Mouse (Mus musculus) MEL (cell line): Measurements from ENCODE around the gene Lhx5. TPM values are rescaled to one million over a fixed set of nuclear protein-coding genes. Genes with fewer than 3 reads are reported as not detected.

Experiments used
- DNase-seq: peaks from one replicate; pipeline ENCODE4 v3.0.0; 2011; ENCODE audit warnings: low read depth, low spot score
- H3K27ac ChIP-seq: 2 replicates; pipeline ENCODE4 v1.5.1; 2012; ENCODE audit warnings: low read depth, mild to moderate bottlenecking, control low read depth, low read length, moderate library complexity; ENCODE audit not compliant: control insufficient read depth
- H3K27me3 ChIP-seq, 2 experiments: fragments of 150-350 bp in 1 of 2; sonication (generic) in 1 of 2; 2 replicates each; pipeline ENCODE4 v1.6.1; 2012; ENCODE audit warnings: low read length in 2 of 2, mild to moderate bottlenecking in 2 of 2, improper control_type of control experiment in 1 of 2, moderate library complexity in 1 of 2; ENCODE audit not compliant: insufficient read depth in 2 of 2, control insufficient read depth in 1 of 2
- H3K36me3 ChIP-seq, 2 experiments: 2 replicates each; pipeline ENCODE4 v1.6.1; 2012 to 2014; ENCODE audit warnings: low read length in 2 of 2, improper control_type of control experiment in 1 of 2, inconsistent platforms in 1 of 2, mild to moderate bottlenecking in 1 of 2; ENCODE audit not compliant: insufficient read depth in 2 of 2, control insufficient read depth in 1 of 2
- H3K4me1 ChIP-seq, 2 experiments: fragments of 150-350 bp in 1 of 2; sonication (generic) in 1 of 2; 2 replicates each; pipeline ENCODE4 v1.6.1; 2012; ENCODE audit warnings: low read length in 2 of 2, improper control_type of control experiment in 1 of 2, mild to moderate bottlenecking in 1 of 2; ENCODE audit not compliant: insufficient read depth in 2 of 2, control insufficient read depth in 1 of 2
- H3K4me3 ChIP-seq, 2 experiments: fragments of 150-350 bp in 1 of 2; sonication (generic) in 1 of 2; 2 replicates each; pipeline ENCODE4 v1.5.1; 2012; ENCODE audit warnings: low read depth in 2 of 2, low read length in 2 of 2, mild to moderate bottlenecking in 2 of 2, moderate library complexity in 2 of 2, control low read depth in 1 of 2, improper control_type of control experiment in 1 of 2; ENCODE audit not compliant: control insufficient read depth in 1 of 2, insufficient read depth in 1 of 2
- H3K79me2 ChIP-seq: 2 replicates; pipeline ENCODE4 v1.6.1; 2012; ENCODE audit warnings: mild to moderate bottlenecking, low read length, moderate library complexity; ENCODE audit not compliant: control insufficient read depth, poor library complexity, insufficient read depth
- H3K9ac ChIP-seq: 2 replicates; pipeline ENCODE4 v1.6.1; 2012; ENCODE audit warnings: low read depth, mild to moderate bottlenecking, control low read depth, low read length, moderate library complexity; ENCODE audit not compliant: control insufficient read depth, poor library complexity, severe bottlenecking
- H3K9me3 ChIP-seq: fragments of 150-350 bp; sonication (generic); replicated peaks from 2 replicates; pipeline ENCODE4 v1.6.1; 2012; ENCODE audit warnings: mild to moderate bottlenecking, low read length, improper control_type of control experiment, moderate library complexity; ENCODE audit not compliant: insufficient read depth
- BHLHE40 ChIP-seq: IDR thresholded peaks from 2 replicates; pipeline ENCODE4 v1.6.1; 2012; ENCODE audit warnings: low read depth, mild to moderate bottlenecking, inconsistent platforms, low read length, improper control_type of control experiment, borderline replicate concordance
- CHD2 ChIP-seq: IDR thresholded peaks from 2 replicates; pipeline ENCODE4 v1.6.1; 2011; ENCODE audit warnings: low read length, improper control_type of control experiment
- EP300 ChIP-seq, 2 experiments: IDR thresholded peaks; 2 replicates each; pipeline ENCODE4 v1.6.1; 2011; ENCODE audit warnings: improper control_type of control experiment in 2 of 2, low read length in 2 of 2, low read depth in 1 of 2, mild to moderate bottlenecking in 1 of 2
- ETS1 ChIP-seq: IDR thresholded peaks from 2 replicates; pipeline ENCODE4 v1.6.1; 2012; ENCODE audit warnings: low read depth, mild to moderate bottlenecking, inconsistent platforms, low read length, improper control_type of control experiment, moderate library complexity
- GATA1 ChIP-seq: IDR thresholded peaks from 2 replicates; pipeline ENCODE4 v1.6.1; 2011; ENCODE audit warnings: low read depth, low read length, improper control_type of control experiment
- JUND ChIP-seq: IDR thresholded peaks from 2 replicates; pipeline ENCODE4 v1.6.1; 2011; ENCODE audit warnings: low read depth, mild to moderate bottlenecking, improper control_type of control experiment, low read length
- KAT2A ChIP-seq: conservative IDR thresholded peaks from 2 replicates; pipeline ENCODE4 v1.6.1; 2012; ENCODE audit warnings: low read depth, low read length, improper control_type of control experiment, inconsistent platforms
- MXI1 ChIP-seq: IDR thresholded peaks from 2 replicates; pipeline ENCODE4 v1.6.1; 2011; ENCODE audit warnings: mild to moderate bottlenecking, low read depth, low read length, improper control_type of control experiment
- MYC ChIP-seq: IDR thresholded peaks from 2 replicates; pipeline ENCODE4 v1.6.1; 2011; ENCODE audit warnings: low read depth, mild to moderate bottlenecking, low read length, improper control_type of control experiment, moderate library complexity
- NRF1 ChIP-seq: IDR thresholded peaks from 2 replicates; pipeline ENCODE4 v1.6.1; 2014; ENCODE audit warnings: low read depth, mild to moderate bottlenecking, inconsistent platforms, low read length, improper control_type of control experiment, moderate library complexity; ENCODE audit not compliant: poor library complexity, insufficient read depth, severe bottlenecking
- RCOR1 ChIP-seq: IDR thresholded peaks from 2 replicates; pipeline ENCODE4 v1.6.1; 2012; ENCODE audit warnings: low read depth, mild to moderate bottlenecking, inconsistent platforms, low read length, improper control_type of control experiment
- SIN3A ChIP-seq: IDR thresholded peaks from 2 replicates; pipeline ENCODE4 v1.6.1; 2012; ENCODE audit warnings: low read length, improper control_type of control experiment, inconsistent platforms
- TCF12 ChIP-seq: IDR thresholded peaks from 2 replicates; pipeline ENCODE4 v1.6.1; 2014; ENCODE audit warnings: low read depth, mild to moderate bottlenecking, inconsistent platforms, low read length, improper control_type of control experiment, moderate library complexity
- USF1 ChIP-seq: IDR thresholded peaks from 2 replicates; pipeline ENCODE4 v1.6.1; 2014; ENCODE audit warnings: low read depth, mild to moderate bottlenecking, inconsistent platforms, low read length, improper control_type of control experiment, moderate library complexity
- USF2 ChIP-seq, 2 experiments: IDR thresholded peaks; 2 replicates each; pipeline ENCODE4 v1.6.1; 2011 to 2012; ENCODE audit warnings: improper control_type of control experiment in 2 of 2, low read length in 2 of 2, borderline replicate concordance in 1 of 2, inconsistent platforms in 1 of 2, low read depth in 1 of 2, mild to moderate bottlenecking in 1 of 2; ENCODE audit not compliant: insufficient read depth in 1 of 2
- ZKSCAN1 ChIP-seq: IDR thresholded peaks from 2 replicates; pipeline ENCODE4 v1.6.1; 2012; ENCODE audit warnings: low read depth, mild to moderate bottlenecking, inconsistent platforms, low read length, improper control_type of control experiment, moderate library complexity
- ZMIZ1 ChIP-seq: IDR thresholded peaks from 2 replicates; pipeline ENCODE4 v1.6.1; 2012; ENCODE audit warnings: low read depth, mild to moderate bottlenecking, inconsistent platforms, low read length, improper control_type of control experiment, moderate library complexity
- ZNF384 ChIP-seq: IDR thresholded peaks from 2 replicates; pipeline ENCODE4 v1.6.1; 2012; ENCODE audit warnings: low read depth, mild to moderate bottlenecking, inconsistent platforms, low read length, improper control_type of control experiment
- polyA plus RNA-seq, 2 experiments: library from polyadenylated mRNA; stranded (reverse) in 1 of 2; unstranded in 1 of 2; fragments of >175 nt in 1 of 2; fragments of >200 nt in 1 of 2; gene quantifications; 2 replicates each; pipeline versions ENCODE4 v1.2.1 to v1.2.4; 2012; ENCODE audit warnings: low replicate concordance in 2 of 2, low read depth in 1 of 2; ENCODE audit not compliant: insufficient read length in 2 of 2, insufficient read depth in 1 of 2, missing spikeins in 1 of 2
- total RNA-seq: library from RNA; depleted of rRNA; stranded (reverse); fragments of 300-350 nt; gene quantifications from 2 replicates; pipeline ENCODE4 v1.2.3, GENCODE M21; 2012

Lhx5 gene
- total and polyA plus RNA-seq, 3 experiments = not detected

GRCm38 (mm10) chr5:120472770-120473169 is 41.3 kb downstream of the Lhx5 start, which contains the start of gene Sdsl:
Sdsl (minus strand) TSS chr5:120472810.
- TF ChIP-seq ZKSCAN1 = no peak
- no peak for TF ChIP-seq SIN3A
- TF ChIP-seq BHLHE40 = no peak
- TF ChIP-seq NRF1 = no peak
- TF ChIP-seq CHD2 = no peak
- no peak for TF ChIP-seq KAT2A
- TF ChIP-seq ZMIZ1 = no peak
- no peak for TF ChIP-seq MXI1
- TF ChIP-seq RCOR1 = no peak
- no peak for TF ChIP-seq JUND
- TF ChIP-seq, all 39 proteins: peak for 0
- Histone ChIP-seq H3K27me3 (no peaks in the 10 kb centered on the region), H3K79me2 (no peaks in the 10 kb centered on the region), H3K4me3 (no peak within 1 kb of the TSS), H3K9me3 (no peaks in the 10 kb centered on the region), H3K27ac (no peak within 1 kb of the TSS), H3K9ac (no peak within 1 kb of the TSS), H3K36me3 (no peaks in the 10 kb centered on the region), H3K4me1 (peaks cover 0 to 7% of the 10 kb centered on the region in 2 experiments; a peak in 1 of 4 replicates)
- DNase-seq = no peak

DNA sequence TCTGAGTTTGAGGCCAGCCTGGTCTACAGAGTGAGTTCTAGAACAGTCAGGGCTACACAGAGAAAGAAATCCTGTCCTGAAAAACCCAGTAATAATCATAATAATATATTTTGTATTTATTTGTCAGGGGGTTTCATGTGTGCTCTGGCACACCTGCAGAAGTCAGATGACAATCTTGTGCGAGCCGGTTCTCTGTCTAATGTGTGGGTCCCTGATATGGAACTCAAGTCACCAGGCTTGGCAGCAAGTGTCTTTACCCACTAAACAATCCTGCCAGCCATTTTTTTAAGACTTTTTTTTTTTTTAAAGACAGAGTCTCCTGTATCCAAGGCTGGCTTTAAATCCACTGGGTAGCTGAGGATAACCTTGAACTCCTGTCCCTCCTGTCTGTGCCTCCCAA is 41.9 kb downstream of the Lhx5 start:
- Histone ChIP-seq H3K79me2 (no peaks in the 10 kb centered on the region), H3K27me3 (no peaks in the 10 kb centered on the region), H3K9me3 (no peaks in the 10 kb centered on the region), H3K36me3 (no peaks in the 10 kb centered on the region), H3K4me1 (peaks cover 0 to 7% of the 10 kb centered on the region in 2 experiments; a peak in 1 of 4 replicates), H3K4me3 (no peak overlapping the region), H3K9ac (no peak overlapping the region), H3K27ac (no peak overlapping the region)
- TF ChIP-seq MXI1 = peak; percentile 37; the same call in 1 of the 2 replicates
- TF ChIP-seq EP300 (IDR thresholded peaks at IDR 0.05; ENCODE audit: low read depth in 1 of 2, low read length in 2 of 2) = peak; percentile 44 to 77
- TF ChIP-seq MYC = no peak
- 0 out of 2 replicates have a peak, but pooled peaks have one; percentile 14 for TF ChIP-seq USF1
- no peak for TF ChIP-seq JUND
- peak; percentile 18; the same call in 1 of the 2 replicates for TF ChIP-seq ETS1
- TF ChIP-seq TCF12 = peak; percentile 89
- TF ChIP-seq USF2 (IDR thresholded peaks at IDR 0.05; ENCODE audit: borderline replicate concordance in 1 of 2, insufficient read depth in 1 of 2, low read depth in 1 of 2, low read length in 2 of 2) = no peak
- TF ChIP-seq ZNF384 = peak; percentile 89
- peak; percentile 41; the same call in 1 of the 2 replicates for TF ChIP-seq GATA1
- peak; percentile 31 for DNase-seq
